Mouse (Mus musculus) layer of hippocampus, adult 18-20 months (tissue): ENCODE measurements around the gene H2-DMa. TPM values are rescaled to one million over a fixed set of nuclear protein-coding genes. Genes with fewer than 3 reads are reported as not detected.

ENCODE experiments used
- DNase-seq, 2 experiments: peaks; one replicate each; pipeline ENCODE4 v3.0.0; 2022; ENCODE audit warnings: low spot score in 2 of 2
- total RNA-seq, 2 experiments: library from RNA; stranded (reverse); gene quantifications; 2 replicates each; pipeline ENCODE4 v1.2.3; 2021

Gene H2-DMa
- total RNA-seq, 2 experiments from 2014 or later = 27.4 to 32.5 TPM

DNA sequence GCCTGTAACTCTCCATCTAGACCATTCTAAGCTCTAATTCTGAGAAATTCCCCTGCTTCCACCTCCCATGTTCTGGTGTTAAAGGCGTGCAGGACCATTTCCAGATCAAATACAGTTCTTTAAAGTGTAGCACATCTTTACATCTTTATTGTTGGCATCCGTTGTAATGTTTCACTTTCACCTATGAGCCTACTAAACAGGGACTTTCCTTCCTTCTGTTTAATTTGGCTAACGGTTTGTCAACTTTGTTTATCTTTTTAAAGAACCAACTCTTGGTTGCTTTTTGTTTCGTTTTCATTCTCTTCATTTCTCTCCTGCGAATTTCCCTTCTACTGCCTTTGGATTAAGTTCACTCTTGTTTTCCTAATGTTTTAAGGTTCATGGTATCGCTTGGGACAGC is 16.5 kb upstream of the H2-DMa start:
- no peak for DNase-seq

DNA sequence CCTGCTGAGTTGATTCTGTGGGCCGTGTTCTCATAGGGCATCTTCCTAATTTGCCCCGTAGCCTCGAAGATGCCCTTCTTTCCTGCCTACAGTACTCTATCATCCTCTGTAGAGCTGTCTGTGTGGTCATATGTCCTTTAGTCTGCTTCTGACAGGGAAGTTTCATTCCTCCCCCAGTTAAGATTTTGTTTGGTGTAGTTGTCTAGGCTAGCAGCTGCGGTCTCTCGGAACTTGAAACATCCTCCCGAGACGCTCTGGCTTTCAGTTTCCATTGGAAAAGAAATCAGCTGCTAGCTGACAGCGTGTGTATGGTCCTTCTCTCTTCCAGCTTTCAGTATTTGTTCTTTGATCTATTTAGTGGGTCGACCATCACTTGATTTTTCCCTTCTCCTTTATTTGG is 14.5 kb upstream of the H2-DMa start:
- DNase-seq = no peak

DNA sequence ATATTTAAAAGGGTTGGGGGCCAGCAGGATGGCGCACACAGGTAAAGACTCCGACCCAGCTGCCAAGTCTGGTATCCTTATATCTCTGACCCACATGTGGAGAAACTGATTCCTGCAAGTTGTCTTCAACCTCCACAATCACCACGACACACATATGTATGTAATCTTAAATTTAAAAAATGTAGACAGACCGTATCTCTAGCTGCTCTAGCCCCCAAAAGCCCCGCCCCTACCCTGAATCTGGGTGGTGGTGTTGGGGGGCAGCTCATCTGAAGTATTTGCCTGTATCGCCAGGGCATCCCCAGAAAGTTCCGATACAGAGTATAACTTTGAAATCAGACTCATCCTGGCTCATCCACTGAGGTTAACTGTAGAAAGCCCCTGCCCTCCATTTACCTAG is 12.8 kb upstream of the H2-DMa start:
- no peak for DNase-seq

DNA sequence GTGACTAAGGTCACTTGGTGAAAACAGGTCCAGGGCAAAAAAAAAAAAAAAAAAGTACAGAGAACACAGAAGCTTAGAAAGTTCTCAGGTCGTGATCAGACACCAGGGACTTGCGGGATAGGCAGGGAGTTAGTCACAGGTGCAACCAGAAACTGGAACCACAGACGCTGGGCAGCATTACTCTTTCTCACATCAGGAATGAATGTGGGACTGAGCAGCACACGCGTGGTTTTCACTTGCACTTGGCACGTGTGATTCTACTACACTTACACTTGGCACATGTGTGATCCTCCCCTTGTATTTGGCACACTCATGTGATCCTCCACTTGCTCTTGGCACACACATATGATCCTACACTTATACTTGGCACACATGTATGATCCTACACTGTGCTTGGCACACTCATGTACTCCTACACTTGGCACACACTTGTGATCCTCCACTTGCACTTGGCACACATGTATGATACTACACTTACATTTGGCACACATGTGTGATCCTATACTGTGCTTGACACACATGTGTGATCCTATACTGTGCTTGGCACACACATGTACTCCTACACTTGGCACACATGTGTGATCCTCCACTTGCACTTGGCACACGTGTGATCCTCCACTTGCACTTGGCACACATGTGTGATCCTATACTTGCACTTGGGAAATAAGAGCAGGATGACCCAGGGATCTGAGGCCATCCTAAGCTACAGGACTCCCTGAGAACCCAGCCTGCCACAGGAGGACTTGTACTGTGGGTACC is 12.1 kb upstream of the H2-DMa start:
- DNase-seq = no peak

DNA sequence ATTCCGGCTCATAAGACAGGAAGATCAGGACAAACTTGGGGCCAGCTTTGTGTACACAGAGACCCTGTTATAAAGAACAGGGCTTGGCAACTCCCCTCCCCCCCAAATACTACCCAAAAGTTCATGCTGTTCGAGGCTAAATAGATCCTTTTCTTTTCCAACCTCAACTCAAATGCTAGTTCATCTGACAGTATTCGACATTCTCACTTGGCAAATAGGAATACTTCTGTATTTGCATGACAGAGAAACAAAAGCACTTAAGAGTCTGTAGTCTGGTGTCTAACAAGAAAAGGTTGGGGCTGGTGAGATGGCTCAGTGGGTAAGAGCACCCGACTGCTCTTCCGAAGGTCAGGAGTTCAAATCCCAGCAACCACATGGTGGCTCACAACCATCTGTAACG is 10.9 kb upstream of the H2-DMa start:
- no peak for DNase-seq

DNA sequence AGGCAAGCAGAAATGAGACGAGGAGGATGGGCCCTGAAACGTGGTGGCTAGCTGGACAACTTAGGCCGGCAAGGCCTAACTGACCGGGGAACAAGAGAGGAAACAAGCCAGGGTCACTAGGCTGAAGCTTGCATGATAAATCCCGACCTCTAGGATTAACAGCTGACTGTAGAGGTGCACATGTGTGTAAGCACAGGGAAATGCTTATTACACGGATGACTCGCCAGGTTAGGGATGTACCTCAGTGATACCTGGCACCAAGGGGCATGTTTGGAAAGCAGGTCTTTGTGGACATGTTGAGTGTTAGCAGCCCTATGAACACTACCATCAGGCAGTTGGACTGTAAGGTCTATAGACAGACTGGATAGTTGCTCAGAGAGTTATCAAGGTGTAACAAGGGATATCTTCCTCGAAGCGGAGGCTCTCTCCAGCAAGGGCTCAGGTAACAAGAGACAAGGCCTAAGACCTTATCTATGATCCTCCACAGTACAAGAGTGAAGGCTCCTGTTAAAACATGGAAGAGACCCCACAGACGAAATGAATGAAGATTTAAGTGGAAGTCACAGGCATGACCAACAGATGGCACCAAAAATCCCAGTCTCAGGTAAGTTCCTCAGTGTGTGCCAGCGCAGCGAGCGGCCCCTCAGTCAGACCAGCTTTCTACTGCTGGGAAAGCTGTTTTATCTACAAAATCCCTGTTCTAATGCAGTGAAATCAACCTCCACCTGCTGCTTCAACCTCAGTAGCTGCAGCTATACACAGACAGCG is 10.1 kb upstream of the H2-DMa start:
- no peak for DNase-seq

DNA sequence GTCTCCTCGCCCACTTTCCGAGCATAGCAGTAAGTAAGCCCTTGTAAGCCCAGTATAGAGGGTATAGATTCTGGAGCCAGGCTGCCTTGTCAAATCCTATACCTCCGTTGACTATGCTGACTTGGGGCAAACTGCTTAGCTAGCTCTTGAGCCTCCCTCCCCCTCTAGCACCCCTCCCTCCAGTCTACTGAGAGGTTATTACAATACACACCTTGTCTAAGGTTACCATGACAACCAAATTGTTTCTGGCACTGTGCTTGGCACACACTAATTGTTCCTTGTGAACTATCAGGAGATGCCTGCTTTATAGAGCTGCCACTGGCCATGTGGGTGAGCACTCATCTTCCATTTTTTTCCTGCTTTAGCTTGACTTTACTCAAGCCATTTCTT is 9.5 kb upstream of the H2-DMa start:
- no peak for DNase-seq

DNA sequence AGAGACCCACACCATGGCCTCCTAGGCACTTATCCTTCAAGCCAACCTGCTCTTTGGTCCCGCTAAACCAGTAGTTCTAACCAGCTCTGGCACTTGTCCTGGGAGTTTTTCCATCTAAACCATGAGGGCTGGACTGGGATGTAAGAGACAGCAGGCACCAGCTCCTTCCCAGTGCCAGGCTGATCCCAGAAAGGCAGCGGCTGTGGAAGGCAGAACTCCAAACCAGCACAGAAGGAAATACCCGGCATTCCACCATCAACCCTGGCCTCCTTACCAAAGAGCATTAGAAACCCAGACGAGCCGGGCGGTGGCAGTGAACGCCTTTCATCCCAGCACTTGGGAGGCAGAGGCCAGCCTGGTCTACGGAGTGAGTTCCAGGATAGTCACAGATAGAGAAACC is 9.0 kb upstream of the H2-DMa start:
- DNase-seq = no peak

DNA sequence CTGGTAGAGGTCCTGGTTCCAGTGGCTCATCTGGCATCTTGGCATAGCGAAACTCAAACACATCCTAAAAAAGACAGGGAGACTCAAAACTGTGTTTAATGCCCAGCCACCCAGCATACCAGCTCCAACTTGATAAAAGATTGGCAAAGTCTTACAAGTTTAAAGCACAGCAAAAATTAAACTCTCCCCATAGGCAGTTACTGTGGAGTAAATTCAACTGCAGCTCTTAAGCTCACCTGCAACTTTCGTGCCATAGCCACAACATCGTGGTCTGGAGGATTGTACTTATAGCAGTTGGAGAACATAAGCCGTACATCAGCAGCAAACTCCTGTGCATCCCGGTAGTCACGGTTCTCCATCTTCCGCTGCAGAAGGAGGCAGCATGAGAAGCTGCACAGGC is 5.2 kb upstream of the H2-DMa start:
- DNase-seq = no peak

DNA sequence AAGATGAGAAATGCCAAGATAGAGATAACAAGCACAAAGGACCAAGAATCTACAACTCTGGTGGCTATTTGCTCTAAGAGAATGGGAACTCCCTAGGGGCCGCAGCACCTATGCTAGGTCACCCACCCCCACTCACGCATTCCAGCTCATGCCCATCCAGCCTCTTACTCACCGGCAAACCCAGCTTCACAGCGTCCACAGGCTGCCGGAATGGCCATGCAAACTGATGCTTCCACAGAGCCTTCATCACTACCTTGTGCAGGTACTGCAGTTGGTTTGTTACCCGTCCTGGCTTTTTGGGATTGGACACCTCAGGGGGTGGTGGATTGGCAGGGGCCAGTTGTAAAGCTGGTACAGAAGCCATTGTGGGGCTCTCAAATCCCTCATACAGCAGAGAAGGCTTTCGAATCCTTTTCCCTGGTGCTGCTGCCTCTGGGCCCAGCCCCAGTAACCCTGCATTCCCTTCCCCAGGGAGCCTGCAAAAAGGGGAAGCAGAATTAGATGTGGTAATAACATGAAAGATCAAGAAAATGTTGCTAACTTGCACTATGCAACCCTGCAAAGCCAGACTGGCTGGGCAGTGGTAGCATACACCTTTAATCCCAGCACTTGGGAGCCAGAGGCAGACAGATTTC is 2.5 kb upstream of the H2-DMa start:
- DNase-seq = no peak

DNA sequence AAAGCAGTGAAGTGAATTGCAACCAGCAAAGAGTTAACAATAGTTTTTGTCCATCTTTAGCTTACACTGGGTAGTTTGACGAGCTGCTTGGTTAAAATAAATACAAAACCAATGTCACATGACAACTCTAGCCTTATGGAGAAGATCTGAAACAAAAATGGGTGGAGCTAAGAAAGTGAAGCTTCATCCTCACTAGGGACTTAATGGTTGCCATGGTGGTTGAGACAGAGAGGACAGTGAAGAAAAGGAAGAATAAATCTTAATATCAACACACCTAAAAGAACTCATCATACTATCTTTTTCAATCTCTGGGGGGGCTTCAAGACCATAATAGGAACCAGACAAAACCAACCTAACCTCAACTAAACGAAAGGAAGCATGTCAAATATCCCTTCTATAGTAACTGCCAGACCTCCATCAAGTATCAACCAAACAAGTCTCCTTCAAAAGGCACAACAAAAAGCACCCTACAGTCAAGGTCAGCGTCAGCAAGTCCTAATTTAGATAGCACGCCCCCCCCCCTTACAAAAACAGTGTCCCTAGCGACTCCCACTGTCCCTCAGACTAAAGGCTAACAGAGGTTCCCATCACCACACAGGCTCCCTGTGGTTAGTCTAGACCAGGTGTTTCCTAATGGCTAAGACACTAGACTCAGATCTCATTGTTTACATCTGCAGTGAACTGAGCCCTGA is 1.8 kb upstream of the H2-DMa start:
- no peak for DNase-seq

DNA sequence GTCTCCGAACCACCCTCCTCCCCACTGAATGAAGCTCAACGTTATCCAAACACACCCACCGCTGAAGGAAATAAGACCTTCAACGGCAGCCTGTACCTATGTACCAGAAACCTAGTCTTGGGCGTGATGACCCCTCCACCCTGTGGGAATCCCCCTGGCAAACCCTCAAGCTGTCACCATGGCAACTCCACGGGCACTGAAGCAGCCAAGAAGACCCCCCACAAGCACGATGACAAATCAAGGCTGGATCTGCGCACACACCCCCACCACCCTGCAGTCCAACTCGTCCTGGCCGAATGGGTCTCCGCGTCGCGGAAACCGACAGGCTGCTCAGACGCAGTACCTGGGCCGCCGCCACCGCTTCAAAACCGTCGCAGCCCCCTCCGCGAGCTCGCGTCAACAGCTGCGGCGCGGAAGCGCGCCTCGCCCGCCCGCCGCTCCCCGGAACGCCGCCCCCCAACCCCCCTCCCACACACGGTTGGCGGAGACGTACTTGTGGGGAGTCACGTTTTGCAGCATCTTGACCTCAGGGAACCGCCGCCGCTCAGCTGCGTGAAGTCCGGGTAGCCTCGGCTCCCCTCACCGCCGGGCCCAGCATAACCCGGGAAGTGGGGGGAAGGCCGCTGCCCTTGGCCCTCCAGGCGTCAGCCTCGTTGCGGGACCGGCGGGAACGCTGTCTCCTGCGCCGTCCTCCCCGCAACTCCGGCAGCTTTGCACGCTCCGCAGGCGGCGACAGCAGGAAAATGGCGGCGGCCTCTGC is 1.0 kb upstream of the H2-DMa start:
- DNase-seq = no peak

DNA sequence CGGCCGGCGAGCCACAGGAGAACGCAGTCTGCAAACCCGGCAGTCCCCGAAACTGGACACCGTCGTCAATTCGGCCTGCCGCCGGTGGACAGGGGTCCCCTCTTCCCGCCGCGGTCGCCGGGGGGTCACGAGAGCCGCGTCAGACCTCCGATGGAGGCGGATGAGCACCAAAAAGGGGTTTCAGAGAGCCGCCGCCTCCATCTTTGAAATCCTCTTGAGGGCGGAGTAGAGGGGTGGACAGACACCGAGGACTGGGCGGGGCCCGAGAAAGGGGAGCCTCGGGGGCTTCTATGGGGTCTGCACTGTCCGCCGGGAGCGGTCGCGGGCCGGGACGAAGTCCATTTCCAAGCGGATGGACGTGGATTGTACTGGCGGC is 480 bp upstream of the H2-DMa start:
- peak in 1 of 2 experiments; percentile 63 for DNase-seq

DNA sequence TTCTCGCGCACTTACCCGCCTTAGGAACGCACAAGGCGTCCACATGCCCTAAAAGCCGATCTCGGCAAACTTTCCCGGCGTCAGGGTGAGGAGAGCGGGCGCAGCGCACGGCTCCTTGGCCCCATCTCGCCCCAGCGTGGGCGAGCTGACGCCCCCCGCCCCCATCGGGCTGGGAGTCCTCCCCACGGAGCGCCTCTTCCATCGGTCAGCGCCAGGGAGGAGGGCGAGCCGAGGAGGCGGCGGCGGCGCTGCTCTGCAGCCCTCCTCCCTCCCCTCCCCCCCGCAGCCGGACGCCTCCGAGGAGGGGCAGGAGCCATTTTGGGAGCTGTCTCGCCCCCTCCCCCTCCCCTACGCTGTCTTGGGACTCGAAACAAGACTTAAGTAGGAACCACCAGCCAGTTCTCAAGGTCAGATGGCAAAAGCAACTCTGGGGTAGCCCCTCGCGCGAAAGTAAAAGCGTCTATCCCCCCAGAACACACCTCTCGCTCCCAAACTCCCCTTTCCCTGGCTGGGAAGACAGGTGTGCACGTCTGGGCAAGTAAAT is 911 bp downstream of the H2-DMa start:
- peak; percentile 78 to 89 for DNase-seq

DNA sequence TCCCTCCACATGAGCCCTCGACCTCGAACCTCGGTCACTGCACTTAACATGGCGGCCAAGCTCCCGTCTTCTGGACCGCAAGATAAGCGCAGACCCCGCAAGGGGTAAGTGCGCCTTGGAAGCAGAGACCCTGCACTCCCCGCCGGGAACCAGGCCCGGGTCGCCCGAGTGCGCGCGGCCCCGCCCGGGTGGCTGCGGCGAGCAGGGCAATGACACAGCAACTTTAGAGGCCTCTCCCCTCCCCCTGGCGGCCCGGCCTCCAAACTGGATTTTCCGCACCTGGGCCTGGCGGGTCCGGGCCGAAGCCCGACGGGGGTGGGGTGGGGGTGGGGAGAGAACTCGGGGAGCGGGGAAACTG is 1.5 kb downstream of the H2-DMa start:
- peak in 1 of 2 experiments; percentile 81 for DNase-seq

DNA sequence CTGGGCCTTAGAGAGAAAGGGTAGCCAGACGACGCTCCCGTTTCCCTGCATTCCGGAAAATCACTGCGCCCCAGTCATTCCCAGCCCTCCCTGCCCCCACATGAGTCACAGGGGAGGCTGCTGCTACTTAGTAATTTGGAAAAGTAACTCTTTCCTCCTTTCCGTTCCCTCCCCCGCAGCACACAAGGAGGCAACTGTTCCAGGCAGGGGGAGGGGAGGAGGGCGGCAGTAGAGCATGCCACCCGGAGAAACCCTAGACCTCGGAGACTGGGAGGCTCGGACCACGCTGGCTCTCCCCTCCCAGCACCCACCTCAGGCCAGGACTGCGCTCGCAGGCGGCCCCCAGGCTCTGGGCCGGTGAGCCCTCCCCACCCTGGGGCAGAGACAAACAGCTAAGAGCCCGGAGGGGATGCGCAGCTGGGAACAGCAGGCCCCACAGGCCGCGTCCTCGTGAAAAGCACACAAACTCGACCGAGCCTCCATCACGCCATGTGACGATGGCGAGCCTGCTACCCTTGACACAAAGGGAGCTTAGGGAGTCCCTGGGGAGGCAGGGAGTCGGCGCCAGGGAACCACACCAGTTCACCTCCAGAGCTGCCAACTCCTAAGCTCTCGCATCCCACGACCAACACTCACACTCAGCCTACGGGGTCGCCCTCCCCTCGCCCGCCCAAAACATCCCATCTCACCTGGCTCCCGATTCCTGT is 2.0 kb downstream of the H2-DMa start:
- DNase-seq = peak; percentile 89 to 92

DNA sequence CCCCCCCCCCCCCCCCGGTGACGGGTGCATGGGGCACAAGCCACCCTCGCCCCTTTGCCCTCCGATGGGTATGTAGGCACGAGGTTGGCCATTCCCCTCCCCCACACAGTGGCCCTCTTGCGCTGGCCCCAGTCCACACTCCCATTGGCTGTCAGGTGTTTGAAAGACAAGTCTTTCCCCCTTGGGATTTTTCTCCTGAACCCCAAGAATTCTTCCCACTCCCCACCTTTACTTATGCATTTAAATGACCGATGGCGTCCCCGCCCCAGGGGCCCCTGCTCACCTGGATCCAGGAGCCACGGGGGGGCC is 2.5 kb downstream of the H2-DMa start:
- DNase-seq = peak in 1 of 2 experiments; percentile 53

DNA sequence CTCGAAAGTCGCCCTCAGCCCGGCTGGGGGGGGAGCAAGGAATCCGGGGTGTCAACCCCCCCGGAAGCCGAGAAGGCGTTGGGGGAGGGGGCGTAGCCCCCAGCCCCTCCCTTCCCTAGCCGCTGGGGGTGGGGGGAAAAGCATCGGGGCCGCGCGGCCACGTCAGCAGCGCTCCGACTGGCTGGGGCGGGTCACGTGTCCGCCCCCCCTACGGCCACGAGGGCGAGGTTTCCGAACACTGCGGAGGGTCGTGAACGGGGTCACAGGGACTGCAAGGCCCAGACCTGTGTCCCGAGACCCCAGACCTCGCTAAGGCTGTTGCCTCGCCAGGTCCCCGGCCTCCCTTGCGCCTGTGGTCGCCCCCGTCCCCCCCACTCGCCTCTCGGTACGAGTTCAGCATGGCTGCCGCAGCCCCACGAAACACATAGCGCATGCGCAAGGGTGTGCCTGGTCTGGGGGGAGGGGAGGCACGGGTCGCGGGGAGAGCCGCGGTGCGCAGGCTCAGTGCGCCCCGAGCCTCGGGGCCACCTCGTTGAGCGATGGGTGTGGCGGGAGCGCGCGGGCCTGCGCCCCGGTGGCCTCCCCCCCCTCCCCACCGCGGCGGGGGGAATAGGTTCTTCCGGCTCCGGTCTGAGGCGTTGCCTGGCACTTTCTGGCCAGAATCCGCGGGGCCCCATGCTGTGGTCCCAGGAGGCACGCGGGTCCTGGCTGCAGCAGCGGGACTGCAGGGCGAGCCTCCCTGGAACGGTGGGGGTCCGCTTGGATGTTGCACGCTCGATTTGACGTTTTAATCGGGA is 3.0 kb downstream of the H2-DMa start, which contains the start of gene Brd2:
Gene Brd2 (minus strand): TSS at position 447 of the 797 bp plus-strand sequence.
- peak; percentile 95 to 98 for DNase-seq

DNA sequence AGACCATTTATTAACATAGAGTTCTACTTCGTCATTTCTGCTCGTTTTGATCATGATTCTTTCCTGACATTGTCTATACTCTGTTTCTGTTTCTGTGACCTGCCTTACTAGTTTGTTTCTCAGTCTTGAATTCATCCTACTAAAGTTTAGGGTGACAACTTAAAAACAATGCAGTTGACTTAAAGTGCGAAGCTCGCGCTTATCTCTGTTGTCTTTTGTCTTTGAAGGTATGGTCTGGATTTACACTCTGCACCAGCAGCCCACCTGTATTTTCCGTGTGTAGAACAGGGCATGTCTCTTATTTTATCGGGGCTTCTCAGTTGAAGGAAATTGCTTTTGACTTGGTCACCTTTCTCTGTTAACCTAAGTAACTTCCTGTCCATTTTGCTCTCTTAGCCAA is 3.8 kb downstream of the H2-DMa start:
- DNase-seq = no peak
